Mouse (Mus musculus): ENCODE data around the gene Ociad2. TPM values are rescaled to one million over a fixed set of nuclear protein-coding genes. Genes with fewer than 3 reads are reported as not detected.

Ociad2 gene
- total RNA-seq, 2 experiments from 2014 or later, result 1.1 TPM; not detected in 1

Other genes with a start within 250 kb of the Ociad2 start
- gene Fryl, start 84.4 kb downstream of the Ociad2 start, total RNA-seq (2015; ENCODE audit: low replicate concordance), result 326 and 449 TPM in 2 replicates
- gene Fryl, start 84.4 kb downstream of the Ociad2 start, total RNA-seq (2017; ENCODE audit: low replicate concordance), result 610 and 678 TPM in 2 replicates
- 182 and 187 TPM in 2 replicates for gene Ociad1, start 48.2 kb downstream of the Ociad2 start, total RNA-seq (2015; ENCODE audit: low replicate concordance)
- 108 and 119 TPM in 2 replicates for gene Ociad1, start 48.2 kb downstream of the Ociad2 start, total RNA-seq (2017; ENCODE audit: low replicate concordance)
- gene Cwh43, start 65.0 kb upstream of the Ociad2 start, total RNA-seq (2015; ENCODE audit: low replicate concordance), result not detected in 2 replicates
- not detected in 2 replicates for gene Cwh43, start 65.0 kb upstream of the Ociad2 start, total RNA-seq (2017; ENCODE audit: low replicate concordance)
- 1.3 and 5.4 TPM in 2 replicates for gene Dcun1d4, start 140.0 kb upstream of the Ociad2 start, total RNA-seq (2015; ENCODE audit: low replicate concordance)
- gene Dcun1d4, start 140.0 kb upstream of the Ociad2 start, total RNA-seq (2017; ENCODE audit: low replicate concordance), result 0.77 and 1.7 TPM in 2 replicates